Mouse (Mus musculus) bone marrow, adult 2 months (tissue): Measurements from ENCODE around the gene Spout1. TPM values are rescaled to one million over a fixed set of nuclear protein-coding genes. Genes with fewer than 3 reads are reported as not detected.
A peak's percentile ranks its signal among the peaks of the same experiment; 100 is the strongest.

Experiments used
- H3K27ac ChIP-seq: fragments of 200-500 bp; 2 replicates; pipeline ENCODE4 v1.5.1; 2012; ENCODE audit warnings: low read depth, mild to moderate bottlenecking, control low read depth, inconsistent platforms, low read length; ENCODE audit not compliant: control insufficient read depth, poor library complexity, insufficient read depth
- H3K4me1 ChIP-seq: fragments of 200-500 bp; 2 replicates; pipeline ENCODE4 v1.6.1; 2011; ENCODE audit warnings: low read length; ENCODE audit not compliant: control insufficient read depth, insufficient read depth
- H3K4me3 ChIP-seq: fragments of 200-500 bp; replicated peaks from 2 replicates; pipeline ENCODE3; 2011; ENCODE audit warnings: mild to moderate bottlenecking, low read depth, low read length, control low read depth; ENCODE audit not compliant: control insufficient read depth
- CTCF ChIP-seq: fragments of 200-500 bp; IDR thresholded peaks from 2 replicates; pipeline ENCODE4 v1.5.1; 2011; ENCODE audit warnings: low read length, control low read depth; ENCODE audit not compliant: control insufficient read depth, insufficient read depth
- POLR2A ChIP-seq: fragments of 200-500 bp; IDR thresholded peaks from 2 replicates; pipeline ENCODE4 v1.6.1; 2011; ENCODE audit warnings: low read depth, mild to moderate bottlenecking, control low read depth, low read length, borderline replicate concordance; ENCODE audit not compliant: control insufficient read depth
- WGBS: fragments of 180-500 bp; shearing (Covaris S2); methylation state at CpG from one replicate; pipeline ENCODE4 v1.1.7; 2018; 5-methylcytosine and 5-hydroxymethylcytosine counted together
- polyA plus RNA-seq: library from polyadenylated mRNA; stranded (reverse); fragments of >200 nt; gene quantifications from 2 replicates; pipeline ENCODE4 v1.2.4, GENCODE M21; 2011; ENCODE audit warnings: low replicate concordance; ENCODE audit not compliant: missing spikeins, insufficient read depth, insufficient read length

The Spout1 gene
- 11.0 and 24.6 TPM in 2 replicates for polyA plus RNA-seq

- H3K4me1 ChIP-seq = peaks cover 3% of the 10 kb centered on the region; the same call in 1 of the 2 replicates
- H3K4me3 ChIP-seq = peak within 1 kb of the TSS; percentile 88
- TF ChIP-seq POLR2A = peak; percentile 76; the same call in 1 of the 2 replicates
- no peak for TF ChIP-seq CTCF
- WGBS = 2% methylated on average over 54 of the region's 54 CpGs
- H3K27ac ChIP-seq = no peak within 1 kb of the TSS
Observed at GRCm38 (mm10) chr2:30177700-30178675, at the start of gene Spout1. Spout1 (minus strand) TSS chr2:30178459.

- Histone ChIP-seq H3K27ac (no peak overlapping the region), H3K4me3 (no peak overlapping the region), H3K4me1 (no peaks in the 10 kb centered on the region)
- WGBS = 89% methylated on average over 5 of the region's 5 CpGs
- TF ChIP-seq CTCF (no peak), POLR2A (no peak)
Observed at GRCm38 (mm10) chr2:30216293-30216692, 38.0 kb upstream of the Spout1 start.

- TF ChIP-seq POLR2A (no peak), CTCF (no peak)
- Histone ChIP-seq H3K4me3 (no peak overlapping the region), H3K4me1 (no peaks in the 10 kb centered on the region), H3K27ac (no peak overlapping the region)
- 88% methylated on average over 6 of the region's 6 CpGs for WGBS
Observed at GRCm38 (mm10) chr2:30215493-30215892, 37.2 kb upstream of the Spout1 start.

GRCm38 (mm10) chr2:30214745-30215144 lies 36.5 kb upstream of the Spout1 start:
- H3K4me1 ChIP-seq = no peaks in the 10 kb centered on the region
- WGBS = 83% methylated on average over 3 of the region's 3 CpGs
- TF ChIP-seq POLR2A (no peak), CTCF (no peak)
- no peak overlapping the region for H3K27ac ChIP-seq
- H3K4me3 ChIP-seq = no peak overlapping the region

- TF ChIP-seq POLR2A (no peak), CTCF (no peak)
- WGBS = 81% methylated on average over 1 of the region's 1 CpGs
Observed at GRCm38 (mm10) chr2:30212951-30213350, 34.7 kb upstream of the Spout1 start.

GRCm38 (mm10) chr2:30212169-30212545 lies 33.9 kb upstream of the Spout1 start:
- Histone ChIP-seq H3K4me3 (no peak overlapping the region), H3K27ac (no peak overlapping the region), H3K4me1 (no peaks in the 10 kb centered on the region)
- TF ChIP-seq POLR2A (no peak), CTCF (no peak)
- WGBS = 75% methylated on average over 4 of the region's 4 CpGs

More at GRCm38 (mm10) chr2:30212951-30213350, 34.7 kb upstream of the Spout1 start:
- Histone ChIP-seq H3K4me3 (no peak overlapping the region), H3K4me1 (no peaks in the 10 kb centered on the region), H3K27ac (no peak overlapping the region)

GRCm38 (mm10) chr2:30211408-30212168 lies 33.3 kb upstream of the Spout1 start:
- 89% methylated on average over 6 of the region's 6 CpGs for WGBS
- no peak for TF ChIP-seq POLR2A
- TF ChIP-seq CTCF = no peak
- no peaks in the 10 kb centered on the region for H3K4me1 ChIP-seq
- H3K4me3 ChIP-seq = no peak overlapping the region
- H3K27ac ChIP-seq = no peak overlapping the region

- WGBS = 81% methylated on average over 5 of the region's 5 CpGs
- no peak overlapping the region for H3K27ac ChIP-seq
- no peak overlapping the region for H3K4me3 ChIP-seq
- TF ChIP-seq CTCF = no peak
- TF ChIP-seq POLR2A = no peak
- peaks cover 2% of the 10 kb centered on the region; the same call in 1 of the 2 replicates for H3K4me1 ChIP-seq
Observed at GRCm38 (mm10) chr2:30207886-30208285, 29.6 kb upstream of the Spout1 start.
